Mouse (Mus musculus) myocyte (in vitro differentiated cells): ENCODE results near the gene Large1. TPM values are rescaled to one million over a fixed set of nuclear protein-coding genes. Genes with fewer than 3 reads are reported as not detected.
A peak's percentile ranks its signal among the peaks of the same experiment; 100 is the strongest.
"Not testable (repeated sequence)": the region's sequence is repeated elsewhere in the genome, so short reads cannot be mapped to it uniquely, and the experiment has no call there.

Source experiments
- H3K27me3 ChIP-seq: one replicate; pipeline ENCODE4 v1.6.1; 2011; ENCODE audit not compliant: control insufficient read depth, insufficient read depth, insufficient read length
- H3K36me3 ChIP-seq: one replicate; pipeline ENCODE4 v1.6.1; 2011; ENCODE audit not compliant: control insufficient read depth, insufficient read depth
- H3K4me2 ChIP-seq: one replicate; pipeline ENCODE4 v1.6.1; 2011; ENCODE audit warnings: low read depth, control low read depth
- H3K4me3 ChIP-seq: one replicate; pipeline ENCODE4 v1.5.1; 2011; ENCODE audit warnings: mild to moderate bottlenecking, control low read depth, moderate library complexity
- H3K79me2 ChIP-seq: one replicate; pipeline ENCODE4 v1.6.1; 2011; ENCODE audit not compliant: control insufficient read depth, insufficient read depth
- H3ac ChIP-seq: one replicate; pipeline ENCODE4 v1.6.1; 2011; ENCODE audit not compliant: control insufficient read depth, insufficient read length
- CEBPB ChIP-seq: IDR thresholded peaks from 2 replicates; pipeline ENCODE4 v1.6.1; 2011; ENCODE audit warnings: mild to moderate bottlenecking, moderate library complexity; ENCODE audit not compliant: poor library complexity, insufficient read depth, severe bottlenecking
- E2F4 ChIP-seq: IDR thresholded peaks from one replicate; pipeline ENCODE4 v1.6.1; 2011; ENCODE audit warnings: mild to moderate bottlenecking, control low read depth, moderate library complexity; ENCODE audit not compliant: insufficient read depth
- MAX ChIP-seq: IDR thresholded peaks from one replicate; pipeline ENCODE4 v1.6.1; 2011; ENCODE audit warnings: low read depth, mild to moderate bottlenecking, control low read depth
- MYOD1 ChIP-seq, 3 experiments: IDR thresholded peaks; one replicate each; pipeline ENCODE4 v1.6.1; 2011; ENCODE audit warnings: control low read depth in 2 of 3, low read depth in 2 of 3, mild to moderate bottlenecking in 2 of 3, moderate library complexity in 1 of 3; ENCODE audit not compliant: insufficient read length in 2 of 3, control insufficient read depth in 1 of 3
- MYOG ChIP-seq, 3 experiments: IDR thresholded peaks; one replicate each; pipeline ENCODE4 v1.6.1; 2011; ENCODE audit warnings: control low read depth in 2 of 3, low read depth in 2 of 3, mild to moderate bottlenecking in 2 of 3; ENCODE audit not compliant: insufficient read length in 2 of 3, control insufficient read depth in 1 of 3, insufficient read depth in 1 of 3
- POLR2A ChIP-seq: IDR thresholded peaks from one replicate; pipeline ENCODE4 v1.6.1; 2011; ENCODE audit warnings: low read depth, mild to moderate bottlenecking, control low read depth, moderate library complexity; ENCODE audit not compliant: insufficient read length
- POLR2AphosphoS2 ChIP-seq: IDR thresholded peaks from one replicate; pipeline ENCODE4 v1.6.1; 2011; ENCODE audit warnings: low read depth, control low read depth; ENCODE audit not compliant: insufficient read length
- REST ChIP-seq: IDR thresholded peaks from one replicate; pipeline ENCODE4 v1.6.1; 2011; ENCODE audit warnings: mild to moderate bottlenecking, control low read depth, moderate library complexity; ENCODE audit not compliant: insufficient read depth, insufficient read length
- SRF ChIP-seq: IDR thresholded peaks from one replicate; pipeline ENCODE4 v1.6.1; 2011; ENCODE audit warnings: low read depth; ENCODE audit not compliant: control insufficient read depth, insufficient read length
- TCF12 ChIP-seq: IDR thresholded peaks from one replicate; pipeline ENCODE4 v1.6.1; 2011; ENCODE audit warnings: mild to moderate bottlenecking, control low read depth; ENCODE audit not compliant: poor library complexity, insufficient read depth, severe bottlenecking
- TCF3 ChIP-seq: IDR thresholded peaks from one replicate; pipeline ENCODE4 v1.6.1; 2011; ENCODE audit warnings: low read depth, control low read depth; ENCODE audit not compliant: insufficient read length
- USF1 ChIP-seq: IDR thresholded peaks from one replicate; pipeline ENCODE4 v1.6.1; 2011; ENCODE audit warnings: low read depth, mild to moderate bottlenecking, control low read depth, moderate library complexity
- polyA plus RNA-seq: library from polyadenylated mRNA; unstranded; fragments of >200 nt; fragmentation: generic; extraction: Trizol; gene quantifications from one replicate; pipeline ENCODE4 v1.2.1, GENCODE M21; 2012; ENCODE audit warnings: missing spikeins

The Large1 gene
- 23.2 TPM for polyA plus RNA-seq

GRCm38 (mm10) chr8:73353108-73353793 is at the start of gene Large1:
Gene Large1, minus strand, starts transcription at chr8:73353540.
- H3K36me3 ChIP-seq: no peaks in the 10 kb centered on the region
- H3K27me3 ChIP-seq: no peaks in the 10 kb centered on the region
- peak within 1 kb of the TSS; percentile 87 for H3K4me2 ChIP-seq
- H3ac ChIP-seq: peak within 1 kb of the TSS; percentile 81
- peaks cover 44% of the 10 kb centered on the region for H3K79me2 ChIP-seq
- TF ChIP-seq MYOD1 (IDR thresholded peaks at IDR 0.05; ENCODE audit: control insufficient read depth in 1 of 3, insufficient read length in 2 of 3, low read depth in 2 of 3) (peak in 2 of 3 experiments; percentile 71 to 89), CEBPB (no peak), USF1 (peak; percentile 80), E2F4 (no peak), MYOG (IDR thresholded peaks at IDR 0.05; ENCODE audit: control insufficient read depth in 1 of 3, insufficient read depth in 1 of 3, insufficient read length in 2 of 3, low read depth in 2 of 3) (peak in 2 of 3 experiments; percentile 85 to 88), TCF3 (peak; percentile 69), POLR2AphosphoS2 (peak; percentile 99), MAX (no peak), REST (peak; percentile 47), SRF (no peak), POLR2A (peak; percentile 96), TCF12 (no peak)
- H3K4me3 ChIP-seq: peak within 1 kb of the TSS; percentile 74

DNA sequence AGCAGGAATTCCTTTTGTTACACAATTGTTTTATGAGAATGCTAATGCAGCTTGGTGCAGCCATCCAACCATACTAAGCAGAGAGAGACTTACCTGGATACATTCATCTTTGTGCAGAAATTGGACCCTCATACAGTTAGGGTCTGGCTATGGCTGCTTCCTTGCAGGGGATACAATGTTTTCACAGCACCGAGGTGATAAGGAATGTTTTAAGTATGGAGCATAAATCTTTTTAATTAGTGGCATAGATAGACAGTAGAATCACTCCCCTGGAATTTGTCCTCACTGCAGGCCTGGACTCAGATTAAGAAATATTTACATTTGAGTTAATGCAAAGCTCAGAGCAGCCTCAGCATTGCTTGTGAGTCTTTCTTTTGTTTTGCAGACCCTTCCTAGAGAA is 47.0 kb upstream of the Large1 start:
- Histone ChIP-seq H3K4me3 (no peak overlapping the region), H3K4me2 (no peak overlapping the region), H3K36me3 (no peaks in the 10 kb centered on the region), H3K27me3 (no peaks in the 10 kb centered on the region), H3K79me2 (no peaks in the 10 kb centered on the region), H3ac (no peak overlapping the region)
- no peak for TF ChIP-seq MYOG (IDR thresholded peaks at IDR 0.05; ENCODE audit: control insufficient read depth in 1 of 3, insufficient read depth in 1 of 3, insufficient read length in 2 of 3, low read depth in 2 of 3)
- no peak for TF ChIP-seq REST
- no peak for TF ChIP-seq SRF
- no peak for TF ChIP-seq MYOD1 (IDR thresholded peaks at IDR 0.05; ENCODE audit: control insufficient read depth in 1 of 3, insufficient read length in 2 of 3, low read depth in 2 of 3)
- TF ChIP-seq E2F4: no peak
- no peak for TF ChIP-seq TCF3
- TF ChIP-seq USF1: no peak
- no peak for TF ChIP-seq MAX
- TF ChIP-seq POLR2A: no peak
- no peak for TF ChIP-seq CEBPB
- TF ChIP-seq TCF12: no peak
- no peak for TF ChIP-seq POLR2AphosphoS2

GRCm38 (mm10) chr8:73373001-73373400 is 19.7 kb upstream of the Large1 start:
- not testable (repeated sequence) for H3ac ChIP-seq, H3K27me3 ChIP-seq, H3K79me2 ChIP-seq, H3K36me3 ChIP-seq, H3K4me3 ChIP-seq, H3K4me2 ChIP-seq

GRCm38 (mm10) chr8:73355979-73356378 is 2.6 kb upstream of the Large1 start:
- H3K36me3 ChIP-seq: no peaks in the 10 kb centered on the region
- peaks cover 17% of the 10 kb centered on the region for H3K79me2 ChIP-seq
- no peak overlapping the region for H3K4me2 ChIP-seq
- no peaks in the 10 kb centered on the region for H3K27me3 ChIP-seq
- TF ChIP-seq MYOG (IDR thresholded peaks at IDR 0.05; ENCODE audit: control insufficient read depth in 1 of 3, insufficient read depth in 1 of 3, insufficient read length in 2 of 3, low read depth in 2 of 3) (no peak), REST (no peak), TCF3 (no peak), USF1 (no peak), SRF (no peak), MYOD1 (IDR thresholded peaks at IDR 0.05; ENCODE audit: control insufficient read depth in 1 of 3, insufficient read length in 2 of 3, low read depth in 2 of 3) (no peak), E2F4 (no peak), POLR2AphosphoS2 (no peak)
- no peak overlapping the region for H3K4me3 ChIP-seq
- no peak overlapping the region for H3ac ChIP-seq

DNA sequence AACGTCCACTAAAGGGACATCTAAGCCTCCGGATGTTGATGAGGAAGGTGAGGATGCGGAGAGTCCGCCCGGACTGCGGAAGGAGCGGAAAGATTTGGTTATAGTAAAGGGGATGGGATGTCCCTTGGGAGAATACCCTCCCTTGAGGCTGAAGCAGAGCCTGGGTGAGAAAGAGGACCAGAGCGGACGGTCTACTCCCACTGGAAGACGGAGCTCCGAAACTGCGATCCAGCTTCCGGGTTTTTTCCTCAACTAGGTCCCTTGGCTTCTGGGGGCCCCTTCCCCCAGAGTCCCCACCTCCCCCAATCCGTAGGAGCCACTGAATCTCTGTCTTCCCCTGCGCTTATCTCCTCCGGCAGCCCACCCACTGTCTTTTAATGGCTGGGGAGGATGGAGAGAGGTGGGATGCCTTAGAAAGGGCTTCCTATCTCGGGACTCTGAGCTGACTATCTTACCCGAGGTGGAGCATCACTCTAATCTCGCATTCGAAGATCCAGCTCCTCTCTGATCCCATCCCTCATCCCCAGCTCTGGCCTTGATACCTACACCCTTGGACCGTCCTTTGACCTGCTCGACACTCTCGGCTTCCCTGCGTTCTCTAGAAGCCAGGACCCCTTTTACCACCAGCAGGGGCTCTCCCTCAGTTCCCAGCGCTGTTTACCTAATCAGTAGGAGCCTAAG is 1.0 kb upstream of the Large1 start:
- Histone ChIP-seq H3K36me3 (no peaks in the 10 kb centered on the region), H3K4me3 (peak overlapping the region; percentile 74), H3K27me3 (no peaks in the 10 kb centered on the region), H3ac (no peak overlapping the region), H3K79me2 (peaks cover 33% of the 10 kb centered on the region), H3K4me2 (peak overlapping the region; percentile 87)
- TF ChIP-seq TCF3 (no peak), CEBPB (no peak), POLR2A (no peak), SRF (no peak), REST (no peak), POLR2AphosphoS2 (no peak), MAX (no peak), TCF12 (no peak), MYOG (IDR thresholded peaks at IDR 0.05; ENCODE audit: control insufficient read depth in 1 of 3, insufficient read depth in 1 of 3, insufficient read length in 2 of 3, low read depth in 2 of 3) (no peak), E2F4 (no peak), MYOD1 (IDR thresholded peaks at IDR 0.05; ENCODE audit: control insufficient read depth in 1 of 3, insufficient read length in 2 of 3, low read depth in 2 of 3) (no peak), USF1 (no peak)
